Mouse (Mus musculus): Measurements from ENCODE around the gene Galr2.

- TF ChIP-seq CTCF (IDR thresholded peaks at IDR 0.05; ENCODE audit: control insufficient read depth, insufficient read depth, insufficient read length) (no peak), USF1 (IDR thresholded peaks at IDR 0.05; ENCODE audit: low read depth) (no peak)
Observed at GRCm38 (mm10) chr11:116234901-116235300, 45.8 kb upstream of the Galr2 start.
